Mouse (Mus musculus) G1E (cell line): ENCODE data around the gene Gm10309.

Experiments used
- CTCF ChIP-seq: IDR thresholded peaks from 2 replicates; pipeline ENCODE4 v1.5.1; 2012; ENCODE audit warnings: low read depth, low read length, inconsistent platforms, mixed read lengths
- GATA1 ChIP-seq: IDR thresholded peaks from 2 replicates; pipeline ENCODE4 v1.6.1; 2012; ENCODE audit warnings: borderline replicate concordance, low read length, inconsistent platforms, mixed read lengths
- TAL1 ChIP-seq: conservative IDR thresholded peaks from 2 replicates; pipeline ENCODE4 v1.6.1; 2012; ENCODE audit warnings: low read depth, low read length, inconsistent platforms, mixed read lengths

- TF ChIP-seq CTCF (0 out of 2 replicates have a peak, but pooled peaks have one; percentile 5), TAL1 (no peak), GATA1 (no peak)
Observed at GRCm38 (mm10) chr17:86496123-86496771, 8.8 kb downstream of the Gm10309 start.
